Mouse (Mus musculus): Measurements from ENCODE around the gene Lrrc51.

- TF ChIP-seq EP300 (IDR thresholded peaks at IDR 0.05; ENCODE audit: low read depth) (no peak), CTCF (IDR thresholded peaks at IDR 0.05; ENCODE audit: low read depth) (no peak)
These were observed 25.3 kb downstream of the Lrrc51 start for GRCm38 (mm10) chr7:101908367-101908766.

Data from liver, embryonic 14.5 days (tissue).